Mouse (Mus musculus) liver, adult 2 months (tissue): ENCODE results near the gene Gm37240.

Experiments
- CTCF ChIP-seq: fragments of 200-500 bp; IDR thresholded peaks from 2 replicates; pipeline ENCODE4 v1.5.1; 2011; ENCODE audit warnings: low read depth, low read length, control low read depth
- POLR2A ChIP-seq: fragments of 200-500 bp; IDR thresholded peaks from 2 replicates; pipeline ENCODE4 v1.6.1; 2011; ENCODE audit warnings: low read length, control low read depth; ENCODE audit not compliant: insufficient read depth; ENCODE audit errors: extremely low read depth

DNA sequence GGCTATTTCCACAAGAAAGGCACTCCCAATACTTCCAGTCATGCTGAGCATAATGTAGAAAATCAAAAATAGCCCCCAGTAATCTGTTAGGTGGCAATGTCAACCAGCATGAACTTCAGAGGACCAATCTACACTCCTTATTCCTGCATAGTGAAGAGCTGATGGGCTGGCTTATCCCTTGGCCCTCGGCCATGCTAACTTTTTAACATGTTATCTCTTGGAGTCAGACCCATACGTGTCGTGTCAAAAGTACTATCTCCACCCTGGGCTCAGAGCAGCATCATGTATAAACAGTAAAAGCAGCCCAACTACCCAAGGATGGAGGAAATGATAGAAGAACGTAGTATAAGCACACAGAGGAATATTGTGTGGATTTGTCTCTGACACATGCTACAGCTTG is 1416.2 kb downstream of the Gm37240 start:
- TF ChIP-seq POLR2A (no peak), CTCF (no peak)
